Mouse (Mus musculus) thymus, postnatal 10 days (tissue): ENCODE measurements around the gene Pcnt.

Experiments
- DNase-seq, 2 experiments: peaks; one replicate each; pipeline ENCODE4 v3.0.0; 2021; ENCODE audit warnings: low spot score in 2 of 2

Gene Pcnt

GRCm38 (mm10) chr10:76317623-76318022, 125.0 kb downstream of the Pcnt start:
- DNase-seq = no peak

- no peak for DNase-seq
Measured at GRCm38 (mm10) chr10:76316194-76316593, 126.4 kb downstream of the Pcnt start.

GRCm38 (mm10) chr10:76306738-76307137, 135.8 kb downstream of the Pcnt start:
- DNase-seq = no peak
